Mouse (Mus musculus) 416B (cell line): ENCODE results near the gene Pemt.
"Not testable (repeated sequence)": the region's sequence is repeated elsewhere in the genome, so short reads cannot be mapped to it uniquely, and the experiment has no call there.

Experiments used
- DNase-seq: peaks from one replicate; pipeline ENCODE4 v3.0.0; 2011; ENCODE audit warnings: low read depth

Pemt gene

DNA sequence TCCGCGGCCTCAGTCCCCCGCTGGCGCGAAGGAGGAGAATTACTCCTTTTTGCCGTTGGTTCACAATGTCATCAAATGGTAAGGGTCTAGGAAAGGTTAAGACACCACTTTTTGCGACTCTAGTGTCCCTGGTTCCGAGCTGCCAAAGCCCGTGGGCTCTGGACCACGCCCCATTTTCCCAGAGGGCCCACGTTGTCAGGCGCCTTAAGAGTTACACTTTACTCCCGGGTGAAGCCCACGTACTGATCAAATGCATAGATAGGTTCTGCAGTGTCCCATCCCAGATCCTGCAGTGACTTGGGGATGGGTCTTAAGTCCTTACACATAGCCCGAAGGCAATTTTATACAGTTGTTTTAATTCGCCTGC, 97.9 kb downstream of the Pemt start:
- peak; percentile 46 for DNase-seq

DNA sequence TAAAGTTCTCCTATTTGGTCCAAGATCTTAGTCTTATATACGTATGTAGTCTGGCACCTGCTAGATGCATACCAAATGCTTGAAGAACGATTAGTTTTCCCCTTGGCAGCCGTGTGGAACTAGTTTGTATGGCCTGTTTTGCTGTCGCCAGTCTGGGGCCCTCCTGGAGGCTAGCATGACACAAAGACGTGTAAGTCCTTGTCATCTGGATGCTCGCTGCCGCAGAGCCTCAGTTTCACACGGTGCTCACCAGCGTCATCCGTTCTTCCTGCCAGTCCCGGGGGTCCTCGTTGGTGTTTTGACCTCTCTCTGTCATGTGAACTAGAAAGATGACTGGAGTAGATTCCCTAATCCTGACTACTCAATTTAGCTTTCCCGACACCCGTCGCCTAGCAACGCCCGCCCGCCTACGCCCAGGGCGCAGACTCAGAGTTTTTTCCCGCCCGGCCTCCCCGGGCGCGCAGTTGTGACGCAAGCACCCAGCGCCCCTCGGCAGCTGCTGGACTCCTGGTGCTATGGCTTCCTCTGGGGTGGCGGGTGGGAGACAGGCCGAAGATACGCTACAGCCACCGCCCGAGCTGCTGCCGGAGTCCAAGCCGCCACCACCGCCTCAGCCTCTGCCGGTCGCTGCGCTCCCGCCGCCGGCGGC, 98.4 kb downstream of the Pemt start, which contains the start of gene Med9:
Gene Med9, plus strand, starts transcription at position 455 of the 649 bp plus-strand sequence.
- DNase-seq, result peak; percentile 89

DNA sequence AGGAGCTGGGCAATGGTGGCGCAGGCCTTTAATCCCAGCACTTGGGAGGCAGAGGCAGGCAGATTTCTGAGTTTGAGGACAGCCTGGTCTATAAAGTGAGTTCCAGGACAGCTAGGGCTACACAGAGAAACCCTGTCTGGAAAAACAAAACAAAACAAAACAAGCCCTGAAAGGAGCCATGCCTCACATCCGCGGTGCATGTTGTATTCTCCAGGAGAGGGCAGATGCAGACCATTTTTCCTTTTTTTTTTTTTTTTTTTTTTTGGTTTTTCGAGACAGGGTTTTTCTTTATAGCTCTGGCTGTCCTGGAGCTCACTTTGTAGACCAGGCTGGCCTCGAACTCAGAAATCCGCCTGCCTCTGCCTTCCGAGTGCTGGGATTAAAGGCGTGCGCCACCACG, 101.4 kb downstream of the Pemt start:
- not testable (repeated sequence) for DNase-seq

DNA sequence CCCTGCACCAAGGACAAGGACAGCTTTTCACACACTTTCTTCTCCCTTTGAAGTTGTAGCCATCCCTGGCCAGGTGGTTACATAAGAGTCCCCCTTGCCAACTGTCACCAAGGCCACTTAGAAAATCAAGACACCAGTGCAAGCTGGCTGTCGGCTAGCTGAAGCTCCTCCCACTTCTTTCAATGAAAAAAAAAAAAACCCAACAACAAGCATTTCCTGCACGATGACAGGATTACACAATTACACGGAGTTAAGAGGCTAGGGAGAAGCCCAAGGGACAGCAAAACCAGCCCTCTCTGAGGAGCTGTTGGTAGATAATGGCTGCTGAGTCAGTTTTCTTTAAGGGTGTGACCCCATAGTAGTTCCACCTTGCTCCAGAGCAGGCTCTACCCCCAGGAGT, 104.9 kb downstream of the Pemt start:
- DNase-seq, result peak; percentile 89

GRCm38 (mm10) chr11:59940645-59941044, 105.6 kb downstream of the Pemt start:
- DNase-seq, result no peak

GRCm38 (mm10) chr11:59939821-59940220, 106.5 kb downstream of the Pemt start:
- DNase-seq, result no peak

DNA sequence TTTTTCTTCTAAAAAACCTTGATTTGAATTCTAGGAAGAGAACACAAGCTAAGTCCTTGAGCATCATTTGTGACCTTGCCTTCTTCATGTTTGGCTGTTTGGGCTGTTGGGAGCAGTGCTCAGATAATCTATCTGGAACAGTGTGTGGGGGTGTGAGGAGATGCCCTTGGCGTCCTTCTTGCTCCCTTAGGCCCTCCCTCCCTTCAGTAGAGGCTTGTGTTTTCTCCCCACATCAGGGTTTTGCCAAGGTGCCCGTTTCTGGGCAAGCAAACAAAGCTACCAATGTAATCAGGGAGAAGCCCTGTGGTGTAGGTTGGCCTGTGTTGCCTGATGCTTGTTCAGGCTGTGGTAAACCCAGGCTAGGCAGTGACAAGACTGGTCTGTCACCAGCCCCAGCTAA, 108.7 kb downstream of the Pemt start:
- DNase-seq, result no peak

- no peak for DNase-seq
Measured at GRCm38 (mm10) chr11:59937023-59937422, 109.3 kb downstream of the Pemt start.

GRCm38 (mm10) chr11:59933943-59934342, 112.3 kb downstream of the Pemt start:
- DNase-seq, result no peak

- peak; percentile 21 for DNase-seq
Measured at GRCm38 (mm10) chr11:59932560-59933337, 113.5 kb downstream of the Pemt start.

DNA sequence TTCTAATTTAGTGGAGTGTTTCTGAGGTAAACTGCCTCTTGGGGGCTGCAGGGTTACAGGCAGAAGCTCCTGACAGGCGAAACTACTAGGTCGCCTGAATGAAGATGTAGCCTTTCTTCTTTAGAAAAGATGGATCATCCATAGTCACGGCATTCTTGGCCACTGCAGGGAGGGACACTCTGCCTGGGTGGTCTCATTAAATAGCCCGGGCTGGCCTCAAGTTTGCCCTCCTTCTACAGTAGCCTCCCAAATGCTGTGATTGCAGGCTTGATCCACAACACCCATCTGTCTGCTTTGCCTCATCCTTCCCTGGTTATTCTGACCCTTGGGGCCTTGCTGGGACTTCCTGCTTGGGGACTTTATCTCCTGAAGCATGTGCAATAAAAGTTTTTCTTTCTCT, 116.3 kb downstream of the Pemt start:
- DNase-seq, result no peak

DNA sequence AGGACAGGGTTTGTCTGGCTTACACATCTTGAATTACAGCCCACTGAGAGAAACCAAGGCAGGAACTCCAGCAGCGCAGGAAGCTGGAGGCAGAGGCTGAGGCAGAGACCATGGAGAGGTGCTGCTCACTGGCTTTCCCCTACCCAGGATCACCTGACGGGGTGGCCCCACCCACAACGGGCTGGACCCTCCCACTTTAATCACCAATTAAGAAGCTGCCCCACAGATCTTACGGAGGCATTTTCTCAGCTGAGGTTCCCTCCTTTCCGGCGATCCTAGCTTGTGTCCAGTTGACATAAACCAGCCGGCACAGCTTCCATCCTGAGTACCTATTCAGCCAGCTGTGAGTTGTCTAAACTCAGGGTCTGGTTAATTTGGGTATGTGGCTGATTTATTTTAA, 125.0 kb downstream of the Pemt start:
- no peak for DNase-seq
